Mouse (Mus musculus) heart, postnatal 36 days (tissue): Measurements from ENCODE around the gene Plxna2. TPM values are rescaled to one million over a fixed set of nuclear protein-coding genes. Genes with fewer than 3 reads are reported as not detected.

Source experiments
- DNase-seq, 2 experiments: peaks; one replicate each; pipeline ENCODE4 v3.0.0; 2021 to 2022
- intact Hi-C: fragments of 180-260 bp; cut with DNase I; formaldehyde crosslinking; loops from one replicate; pipeline ENCODE4 v1.15.1; 2025
- total RNA-seq, 2 experiments: library from RNA; stranded (reverse); gene quantifications; 2 replicates each; pipeline ENCODE4 v1.2.3; 2021

Plxna2 gene
- total RNA-seq, 2 experiments from 2014 or later = 24.1 to 31.9 TPM

DNA sequence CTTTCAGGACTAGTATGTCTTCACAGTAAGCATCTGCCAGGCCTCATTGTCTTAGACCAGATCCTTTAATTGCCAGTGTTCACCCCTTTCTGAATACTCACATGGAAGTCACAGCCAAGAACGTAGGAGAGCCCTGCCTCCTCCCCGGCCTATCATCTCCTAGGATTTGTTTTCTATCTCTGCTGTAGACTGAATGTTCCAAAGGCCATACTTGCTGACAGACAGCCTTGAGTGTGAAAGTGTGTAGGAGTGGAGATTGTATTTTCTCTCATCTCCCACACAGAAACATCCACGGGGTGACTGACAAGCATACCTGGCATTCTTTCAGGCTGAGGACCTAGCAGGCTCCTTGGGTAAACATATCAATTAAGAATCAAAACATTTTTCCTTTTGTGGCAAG is 177.3 kb downstream of the Plxna2 start:
- intact Hi-C loops = no loop called here
- no peak for DNase-seq

DNA sequence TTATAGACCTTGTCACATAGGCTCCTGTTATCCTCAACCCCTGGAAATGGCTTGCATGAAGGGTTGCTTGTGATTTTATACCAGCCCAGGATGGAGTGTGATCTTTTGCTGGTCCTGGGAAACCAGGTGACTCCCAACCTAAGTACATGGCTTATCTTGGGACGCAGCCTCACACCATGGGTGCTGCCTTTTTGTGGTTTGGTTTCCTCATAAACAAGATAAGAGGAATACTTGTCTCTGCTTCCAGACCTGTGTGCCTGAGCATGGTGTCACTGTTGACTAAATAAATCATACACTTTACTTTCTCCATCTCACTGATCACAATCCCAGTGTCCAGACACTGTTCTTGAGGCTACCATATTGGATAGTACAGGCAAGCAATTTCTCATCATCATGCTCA is 179.8 kb downstream of the Plxna2 start:
- intact Hi-C loops = no loop called here
- no peak for DNase-seq

DNA sequence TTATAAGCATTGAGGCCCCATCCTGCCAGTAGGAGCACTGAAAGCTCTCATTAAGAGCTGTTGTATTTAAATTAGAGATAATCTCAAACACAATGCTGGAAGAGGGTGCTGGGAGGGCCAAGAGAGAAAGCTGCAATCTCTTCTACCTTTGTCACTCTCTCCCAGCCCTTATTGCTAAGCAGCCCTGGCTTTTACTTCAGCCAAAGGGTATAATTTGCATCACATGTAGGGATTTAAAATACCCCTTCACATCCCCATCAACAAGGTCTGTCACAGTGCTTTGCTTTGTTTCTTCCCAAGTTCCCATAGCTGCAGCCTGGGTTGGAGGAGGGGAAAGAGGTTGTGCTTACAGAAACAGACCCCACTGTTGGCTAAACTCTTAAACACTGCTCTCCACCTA is 180.5 kb downstream of the Plxna2 start:
- no peak for DNase-seq
- intact Hi-C loops = no loop called here

DNA sequence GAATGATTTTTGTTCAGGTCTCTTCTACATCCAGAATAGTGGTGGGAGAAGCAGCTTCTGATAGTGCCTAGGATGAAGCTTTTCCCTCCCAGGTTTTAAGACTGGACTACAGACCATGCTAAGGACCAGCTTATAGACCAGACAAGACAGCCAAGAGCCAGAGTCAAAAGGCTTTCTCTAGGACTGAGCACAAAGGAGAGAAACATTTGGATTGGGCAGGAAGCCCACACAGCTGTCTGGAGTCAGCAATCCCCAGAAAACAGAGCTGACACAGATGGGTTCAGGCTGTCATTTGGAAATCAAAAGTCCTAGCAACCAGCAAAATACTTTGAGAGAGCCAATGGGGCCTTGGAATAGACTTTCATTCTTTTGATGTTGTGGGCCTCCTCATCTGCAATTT is 190.2 kb downstream of the Plxna2 start:
- intact Hi-C loops = no loop called here
- peak; percentile 32 to 39 for DNase-seq

DNA sequence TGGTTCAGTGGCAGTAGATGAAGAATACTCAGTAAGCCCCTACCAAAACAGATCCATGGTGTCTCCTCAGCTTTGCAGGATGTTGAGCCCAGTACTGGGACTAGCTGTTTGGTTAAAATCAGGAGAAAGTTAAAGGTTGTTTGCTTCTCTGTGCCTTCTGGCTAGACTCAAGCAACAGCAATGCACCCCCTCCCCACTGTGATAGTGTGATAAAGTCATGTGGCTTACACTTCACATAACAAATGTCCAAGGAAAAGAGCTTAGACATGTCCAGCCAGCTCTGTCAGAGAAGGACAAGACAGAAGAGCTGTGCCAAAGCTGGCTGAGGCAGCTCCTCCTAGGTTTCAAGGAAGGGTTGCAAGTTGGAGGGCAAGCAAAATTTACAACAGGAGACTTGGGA is 190.7 kb downstream of the Plxna2 start:
- no peak for DNase-seq

DNA sequence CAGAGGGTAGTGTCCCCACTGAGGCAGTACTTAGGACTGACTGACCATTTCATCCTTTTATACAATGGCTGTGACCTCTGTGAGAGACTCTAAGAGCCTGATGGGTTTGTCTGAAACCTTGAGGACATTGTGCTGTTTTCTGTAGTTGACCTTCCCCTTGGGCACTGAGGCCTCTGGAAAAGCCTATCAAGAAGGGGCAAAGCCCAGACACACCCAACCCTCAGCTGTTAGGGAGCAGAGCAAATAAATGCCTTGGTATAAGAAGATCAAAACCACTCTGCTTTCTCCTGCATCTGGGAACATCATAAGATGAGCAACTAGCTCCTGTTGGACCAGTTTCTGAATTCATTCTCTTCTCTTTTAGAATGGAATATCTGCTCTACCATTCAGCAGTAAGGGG is 191.6 kb downstream of the Plxna2 start:
- intact Hi-C loops = no loop called here
- DNase-seq = no peak

More for the DNA sequence above, 190.7 kb downstream of the Plxna2 start:
- intact Hi-C loops = no loop called here

DNA sequence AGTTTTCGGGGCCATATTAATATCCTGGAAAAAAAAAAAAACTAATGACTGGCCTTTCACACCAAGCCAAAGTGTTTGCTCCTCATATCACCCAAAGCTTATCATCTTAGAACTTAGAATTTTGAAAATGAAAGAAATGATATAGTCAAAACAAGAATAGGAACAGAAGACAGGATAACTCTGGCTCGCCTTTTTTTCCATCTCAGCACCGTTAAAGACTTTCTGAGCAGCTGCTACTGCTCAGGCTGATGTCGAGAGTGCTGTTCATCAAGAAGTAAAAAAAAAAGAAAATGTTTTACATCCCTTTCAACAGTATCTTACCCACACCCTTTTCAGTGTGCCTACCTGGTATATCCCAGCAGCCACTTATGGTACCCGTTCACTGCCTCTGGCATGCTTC is 196.2 kb downstream of the Plxna2 start:
- intact Hi-C loops = no loop called here
- DNase-seq = no peak

DNA sequence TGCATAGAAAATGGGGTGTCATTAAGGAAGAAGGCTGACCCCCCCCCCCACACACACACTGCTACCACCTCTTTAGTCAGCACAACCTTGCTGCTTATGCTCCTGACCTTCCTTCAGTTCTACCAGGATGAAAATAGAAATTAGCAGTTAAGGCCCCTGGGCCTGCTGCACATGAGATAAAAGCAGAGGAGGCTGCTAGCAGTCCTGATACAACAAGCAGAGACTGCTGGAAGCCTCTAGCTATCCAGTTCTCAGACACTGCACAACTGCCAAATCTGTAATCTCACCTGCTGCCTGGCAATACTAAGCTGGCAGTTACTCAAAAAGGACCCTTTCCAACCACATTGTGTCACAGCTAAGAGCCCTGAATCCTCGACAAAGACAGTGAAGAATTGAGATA is 197.5 kb downstream of the Plxna2 start:
- peak in 1 of 2 experiments; percentile 31 for DNase-seq

DNA sequence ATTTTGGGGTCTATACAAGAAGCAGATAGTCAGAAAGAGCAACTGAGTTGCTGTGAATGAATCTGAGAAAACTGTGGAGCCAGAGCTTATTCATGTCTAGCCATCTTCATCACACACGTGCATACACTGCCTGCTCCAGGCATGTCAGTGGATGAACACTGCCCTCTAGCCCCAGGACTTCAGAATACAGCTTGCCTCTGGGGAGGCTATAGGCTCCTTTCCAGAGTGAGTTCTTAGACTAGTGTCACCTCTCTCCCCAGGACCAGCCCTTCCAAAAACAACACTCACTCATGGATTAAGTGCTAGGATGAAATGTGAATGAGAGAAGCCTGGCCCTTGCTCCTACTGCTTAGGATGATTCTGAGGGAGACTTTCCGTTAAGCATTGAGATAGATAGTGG is 198.9 kb downstream of the Plxna2 start:
- intact Hi-C loops = loop anchor here (2.0 kb wide), 2 partner anchors 62 to 198 kb away; partner anchors contain the start of gene Plxna2
- DNase-seq = peak; percentile 80 to 81

More for the DNA sequence above, 197.5 kb downstream of the Plxna2 start:
- intact Hi-C loops = no loop called here

DNA sequence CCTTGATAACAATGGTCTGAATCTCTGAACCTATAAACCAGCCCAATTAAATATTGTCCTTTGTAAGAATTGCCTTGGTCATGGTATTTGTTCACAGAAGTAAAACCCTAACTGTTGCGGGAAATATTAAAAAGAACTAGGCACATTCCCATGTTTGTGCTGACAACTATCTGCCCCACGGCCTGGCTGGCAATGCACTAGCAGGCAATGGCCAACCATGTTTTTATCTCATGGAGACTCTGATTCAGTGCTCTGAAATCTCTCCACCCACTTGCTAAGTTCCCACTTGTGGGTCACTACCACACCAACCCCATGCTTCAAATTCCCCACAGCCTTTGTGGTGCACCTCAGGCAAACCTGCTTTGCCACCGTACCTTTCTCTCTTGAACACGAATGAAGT is 202.9 kb downstream of the Plxna2 start:
- no peak for DNase-seq
- intact Hi-C loops = no loop called here

DNA sequence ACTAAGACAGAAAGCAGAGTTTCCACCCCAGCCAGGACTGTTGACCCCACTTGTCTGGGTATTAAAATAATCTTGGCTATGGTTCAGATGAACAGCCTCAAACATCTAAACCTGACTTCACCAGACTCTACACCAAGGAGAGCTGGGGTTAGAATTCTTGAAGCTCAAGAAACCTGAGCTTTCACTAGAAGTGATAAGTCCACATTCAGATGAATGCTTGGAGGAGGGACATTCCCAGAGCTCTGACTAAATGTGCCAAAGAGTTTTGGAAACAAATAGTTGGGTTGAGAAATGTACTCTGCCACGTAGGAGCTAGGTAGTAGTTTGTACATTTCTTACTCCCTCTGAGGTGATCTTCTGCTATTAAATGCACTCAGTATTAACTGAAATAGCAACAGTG is 203.7 kb downstream of the Plxna2 start:
- no peak for DNase-seq

DNA sequence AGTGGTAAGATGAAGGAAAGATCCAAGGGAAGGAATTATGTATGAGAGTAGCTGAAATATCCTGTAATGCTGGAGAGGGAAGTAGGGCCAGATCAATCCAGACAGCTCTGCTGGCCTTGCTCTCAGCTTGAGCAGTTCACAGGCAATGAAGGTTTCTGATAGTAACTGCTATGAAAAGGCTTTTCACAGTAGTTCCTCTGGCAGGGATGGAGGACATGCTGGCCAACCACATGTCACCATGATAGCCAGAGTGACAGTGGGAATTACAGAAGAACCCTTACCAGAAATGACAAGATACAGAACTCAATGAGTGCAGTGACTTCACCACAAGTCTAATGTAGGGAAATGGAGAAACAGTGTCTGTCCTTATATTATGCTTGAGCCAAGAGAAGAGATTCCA is 210.3 kb downstream of the Plxna2 start:
- intact Hi-C loops = no loop called here

More for the DNA sequence above, 203.7 kb downstream of the Plxna2 start:
- intact Hi-C loops = no loop called here

DNA sequence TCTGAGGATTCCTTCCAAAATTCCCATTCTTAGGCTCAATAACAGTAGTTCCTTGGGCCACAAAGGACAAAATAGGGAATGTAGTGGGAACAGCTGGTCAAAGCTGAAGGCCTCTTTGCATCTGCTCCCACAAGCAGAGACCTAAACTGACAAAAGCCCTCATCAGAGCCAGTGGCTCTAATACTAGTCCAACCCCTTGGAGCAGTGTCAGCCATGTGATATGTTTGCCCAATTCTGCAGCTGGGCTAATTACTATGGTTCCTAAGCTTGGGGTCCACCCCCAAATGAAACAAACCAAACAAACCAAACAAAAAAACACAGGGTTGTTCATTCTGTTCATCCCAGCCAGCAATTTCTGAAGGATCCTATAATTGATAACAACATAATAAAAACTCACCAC is 217.2 kb downstream of the Plxna2 start:
- DNase-seq = no peak
- intact Hi-C loops = no loop called here

More for the DNA sequence above, 210.3 kb downstream of the Plxna2 start:
- no peak for DNase-seq

DNA sequence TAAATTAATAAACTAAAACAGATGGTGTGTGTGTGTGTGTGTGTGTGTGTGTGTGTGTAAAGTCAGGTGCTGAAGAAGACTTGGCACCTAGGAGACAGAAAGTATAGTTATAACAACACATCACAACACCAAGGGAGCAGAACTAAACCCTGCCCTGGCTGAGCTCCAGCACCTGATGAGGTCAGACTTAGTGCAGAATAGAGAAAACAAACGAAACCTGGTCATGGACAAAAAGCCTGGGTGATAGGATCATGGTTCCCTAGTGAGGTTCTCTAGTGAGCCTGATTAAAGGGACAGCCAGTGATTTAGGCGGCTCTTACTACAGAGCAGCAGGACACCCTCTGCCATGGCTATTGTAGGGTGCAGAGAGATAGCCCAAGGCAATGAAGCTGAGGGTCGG is 218.2 kb downstream of the Plxna2 start:
- no peak for DNase-seq
- intact Hi-C loops = loop anchor here (2.0 kb wide), 1 partner anchor 43 kb away; no protein-coding TSS in a partner anchor

DNA sequence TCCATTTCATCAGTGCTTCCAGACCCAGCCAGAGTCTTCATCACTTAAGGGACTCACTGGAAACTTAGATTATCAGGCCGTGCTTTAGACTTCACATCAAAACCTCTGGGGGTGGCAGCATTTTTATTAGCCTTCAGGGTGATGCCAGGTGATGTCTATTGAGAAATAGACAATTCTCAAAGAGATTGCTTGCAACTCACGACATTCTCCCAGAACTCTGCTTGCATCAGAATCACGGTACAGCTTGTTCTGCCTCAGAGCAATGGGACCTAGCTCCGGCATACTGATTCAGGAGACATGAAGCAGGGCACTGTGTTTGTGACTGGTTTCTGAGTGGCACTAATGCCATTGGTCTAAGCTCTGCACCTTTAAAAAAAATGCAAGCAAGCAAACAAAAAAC is 218.7 kb downstream of the Plxna2 start:
- intact Hi-C loops = loop anchor here (2.0 kb wide), 1 partner anchor 42 kb away; no protein-coding TSS in a partner anchor
- no peak for DNase-seq

DNA sequence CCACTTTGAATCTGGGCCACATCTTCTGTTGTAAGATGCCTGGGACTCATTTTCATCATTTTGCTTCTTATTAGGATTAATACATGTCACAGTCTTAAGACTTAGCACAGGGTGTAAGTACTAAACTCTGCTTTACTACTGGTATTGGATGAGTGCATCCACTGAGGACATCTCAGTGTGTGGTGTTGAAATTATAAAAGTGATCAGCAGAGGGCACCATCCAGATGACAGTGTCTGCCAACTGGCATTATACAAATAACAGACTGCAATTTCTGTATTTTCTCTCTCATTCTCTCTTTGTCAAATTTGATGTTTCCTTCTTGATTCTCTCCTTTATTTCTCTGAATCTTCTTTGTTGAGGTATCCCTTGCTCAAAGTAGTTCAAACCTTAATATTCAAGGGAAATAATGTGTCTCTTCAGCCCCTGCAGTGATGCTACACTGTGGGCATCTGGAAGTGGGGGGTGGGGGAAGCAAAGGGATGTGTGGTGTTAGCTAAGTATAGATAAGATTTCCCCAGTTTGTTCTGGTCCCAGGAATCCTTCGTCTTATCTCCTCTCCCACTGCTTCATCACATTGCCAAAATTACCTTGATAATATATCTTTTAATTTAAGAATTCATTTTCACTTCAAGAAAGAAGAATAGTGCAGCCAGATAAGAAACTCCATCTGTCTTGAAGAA is 221.4 kb downstream of the Plxna2 start:
- DNase-seq = peak; percentile 36

DNA sequence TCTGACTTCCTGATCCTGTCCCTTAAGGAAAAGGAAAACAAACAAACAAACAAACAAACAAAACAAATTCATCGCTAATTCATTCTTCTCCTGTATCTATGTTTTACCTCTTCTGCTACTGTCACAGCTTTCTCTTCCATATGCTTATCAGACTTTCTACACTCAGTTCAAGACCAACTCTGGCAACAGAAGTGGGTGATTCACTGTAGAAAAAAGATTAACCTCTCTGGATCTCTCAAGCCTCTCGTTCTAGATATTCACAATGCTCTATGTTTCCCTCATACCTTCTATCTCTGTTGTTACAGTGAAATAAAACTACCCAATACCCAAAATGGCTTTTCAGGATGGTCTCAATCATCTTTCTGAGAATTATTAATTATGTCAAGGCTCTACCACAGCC is 225.0 kb downstream of the Plxna2 start:
- DNase-seq = no peak
- intact Hi-C loops = no loop called here

More for the DNA sequence above, 221.4 kb downstream of the Plxna2 start:
- intact Hi-C loops = loop anchor here (1.0 kb wide), 1 partner anchor 123 kb away; no protein-coding TSS in a partner anchor

DNA sequence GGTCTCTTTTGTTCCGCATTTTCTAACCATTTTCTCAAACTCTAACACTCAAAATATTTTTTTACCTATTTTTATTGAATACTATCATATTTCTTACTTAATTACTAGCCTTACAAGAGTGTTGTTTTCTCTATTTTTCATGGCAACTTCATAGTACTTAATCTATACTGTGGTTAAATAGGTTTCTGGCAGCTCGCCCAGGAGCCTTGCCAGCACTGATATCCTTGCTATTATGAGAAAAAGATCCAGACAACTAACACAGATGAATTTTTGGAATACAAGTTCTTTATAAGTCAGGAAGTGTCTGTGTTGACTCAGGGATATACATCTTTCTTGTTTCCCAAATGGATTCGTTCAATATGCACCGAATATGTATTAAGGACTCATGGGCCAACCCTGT is 229.0 kb downstream of the Plxna2 start:
- DNase-seq = no peak
- intact Hi-C loops = no loop called here

DNA sequence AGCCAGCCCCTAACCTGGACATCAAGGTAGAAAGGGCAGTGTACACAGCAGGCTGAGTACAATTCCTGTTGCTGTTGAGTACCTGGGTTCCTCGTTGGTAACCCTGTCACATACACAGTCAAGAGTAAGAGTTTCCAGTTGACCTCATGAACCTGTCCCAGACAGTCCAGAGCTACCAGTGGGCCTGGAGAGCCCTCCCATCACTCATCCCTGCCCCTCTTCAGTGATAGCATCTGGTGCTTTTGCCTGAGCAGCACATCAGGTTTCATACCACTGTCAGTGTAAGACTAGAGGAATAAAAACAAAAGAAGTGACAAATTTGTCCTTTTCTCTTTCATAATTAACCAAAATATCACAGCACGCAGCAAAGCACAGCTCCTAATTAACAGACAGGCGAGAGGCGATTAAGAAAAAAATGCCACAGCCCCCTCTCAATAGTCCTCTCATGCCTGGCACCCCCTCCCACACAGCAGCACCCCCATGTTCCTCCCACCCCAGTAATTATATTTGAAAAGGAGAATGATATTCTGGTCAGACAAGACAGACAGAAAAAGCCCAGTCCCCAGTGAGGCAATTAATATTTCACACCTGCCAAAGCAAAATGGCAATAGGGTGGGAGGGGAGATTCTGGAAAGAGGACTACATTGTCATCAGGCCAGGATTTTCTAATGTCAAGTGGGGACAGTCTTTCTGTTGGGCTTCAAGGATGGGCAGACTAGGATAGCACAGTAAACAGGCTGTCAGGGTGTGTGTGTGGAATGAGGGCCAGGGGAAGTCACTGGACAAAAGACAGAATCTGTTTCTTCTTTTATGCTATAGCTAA is 233.4 kb downstream of the Plxna2 start:
- intact Hi-C loops = no loop called here
- no peak for DNase-seq

DNA sequence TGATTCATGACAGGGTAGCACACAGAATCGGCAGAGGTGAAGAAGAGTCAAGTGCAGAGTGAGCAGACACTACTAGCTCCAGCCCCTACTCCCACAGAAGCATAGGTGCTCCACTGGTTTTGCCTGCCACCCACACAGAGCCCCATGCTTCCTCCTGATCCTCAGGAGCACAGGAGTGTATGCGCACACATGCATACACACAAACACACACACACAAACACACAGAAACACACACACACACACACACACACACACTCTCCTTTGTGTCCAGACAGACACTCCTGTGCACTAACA is 234.0 kb downstream of the Plxna2 start:
- intact Hi-C loops = no loop called here
- DNase-seq = no peak
